Mouse (Mus musculus) stomach, postnatal 0 days (tissue): ENCODE results near the gene Xxylt1. TPM values are rescaled to one million over a fixed set of nuclear protein-coding genes. Genes with fewer than 3 reads are reported as not detected.

Experiments
- ATAC-seq: fragments of 200-750 bp; cut with Nextera tagmentation; 2 replicates; pipeline ENCODE4 v1.8.0; 2017; ENCODE audit not compliant: low FRiP score, low TSS enrichment
- DNase-seq: peaks from one replicate; pipeline ENCODE4 v3.0.0-alpha.2; 2016; ENCODE audit warnings: low spot score
- H3K27ac ChIP-seq: fragments of 300-500 bp; sonication (generic); replicated peaks from 2 replicates; pipeline ENCODE4 v1.5.1; 2014; ENCODE audit warnings: mild to moderate bottlenecking, control low read depth
- H3K27me3 ChIP-seq: fragments of 300-500 bp; sonication (generic); 2 replicates; pipeline ENCODE4 v1.6.1; 2014; ENCODE audit warnings: low read length; ENCODE audit not compliant: control insufficient read depth, insufficient read depth
- H3K36me3 ChIP-seq: fragments of 300-500 bp; sonication (generic); 2 replicates; pipeline ENCODE4 v1.6.1; 2014; ENCODE audit warnings: low read length, mixed read lengths; ENCODE audit not compliant: control insufficient read depth, insufficient read depth
- H3K4me1 ChIP-seq: fragments of 300-500 bp; sonication (generic); replicated peaks from 2 replicates; pipeline ENCODE4 v1.6.1; 2014; ENCODE audit warnings: antibody characterized with exemption; ENCODE audit not compliant: control insufficient read depth, insufficient read depth
- H3K4me2 ChIP-seq: fragments of 300-500 bp; sonication (generic); replicated peaks from 2 replicates; pipeline ENCODE4 v1.6.1; 2014; ENCODE audit warnings: low read depth, mild to moderate bottlenecking, control low read depth, moderate library complexity
- H3K4me3 ChIP-seq: fragments of 300-500 bp; sonication (generic); 2 replicates; pipeline ENCODE4 v1.5.1; 2014; ENCODE audit warnings: low read depth, low read length, control low read depth
- H3K9ac ChIP-seq: fragments of 300-500 bp; sonication (generic); 2 replicates; pipeline ENCODE4 v1.6.1; 2014; ENCODE audit warnings: mild to moderate bottlenecking, low read length, control low read depth, mixed read lengths
- H3K9me3 ChIP-seq: fragments of 300-500 bp; sonication (generic); 2 replicates; pipeline ENCODE4 v1.6.1; 2016; ENCODE audit warnings: low read length; ENCODE audit not compliant: control insufficient read depth
- CTCF ChIP-seq: IDR thresholded peaks from 2 replicates; pipeline ENCODE4 v1.5.1; 2016; ENCODE audit warnings: antibody characterized with exemption, low read depth, mild to moderate bottlenecking, moderate library complexity
- EP300 ChIP-seq: optimal IDR thresholded peaks from 2 replicates; pipeline ENCODE3; 2016; ENCODE audit warnings: antibody characterized with exemption
- WGBS: fragments of 180-500 bp; shearing (Covaris S2); extraction: QIAGEN DNeasy Blood & Tissue Kit; methylation state at CpG from one replicate; pipeline ENCODE4 v1.1.7; 2014; 5-methylcytosine and 5-hydroxymethylcytosine counted together
- polyA plus RNA-seq: library from polyadenylated mRNA; unstranded; fragments of >200 nt; fragmentation: Nextera tagmentation; extraction: Ambion mirVana; gene quantifications from 2 replicates; pipeline ENCODE4 v1.2.1, GENCODE M21; 2015

Xxylt1 gene
- polyA plus RNA-seq, 1 experiment from 2014 or later = 7.2 TPM

- Histone ChIP-seq H3K9me3 (no peaks in the 10 kb centered on the region), H3K4me2 (no peak overlapping the region), H3K9ac (no peak overlapping the region), H3K27ac (no peak overlapping the region), H3K27me3 (no peaks in the 10 kb centered on the region), H3K36me3 (no peaks in the 10 kb centered on the region), H3K4me3 (no peak overlapping the region), H3K4me1 (no peaks in the 10 kb centered on the region)
- TF ChIP-seq CTCF (no peak), EP300 (no peak)
- WGBS = 83% methylated on average over 8 of the region's 8 CpGs
- ATAC-seq (no peak), DNase-seq (no peak)
Measured at GRCm38 (mm10) chr16:31076436-31076835, 4.8 kb downstream of the Xxylt1 start.

- no peak for ATAC-seq
- Histone ChIP-seq H3K4me3 (no peak overlapping the region), H3K4me1 (no peaks in the 10 kb centered on the region; the same call in 1 of the 2 replicates), H3K36me3 (no peaks in the 10 kb centered on the region), H3K9me3 (no peaks in the 10 kb centered on the region), H3K27me3 (no peaks in the 10 kb centered on the region), H3K27ac (no peak overlapping the region), H3K4me2 (no peak overlapping the region), H3K9ac (no peak overlapping the region)
- WGBS = 77% methylated on average over 3 of the region's 3 CpGs
- no peak for DNase-seq
- TF ChIP-seq CTCF = no peak
- no peak for TF ChIP-seq EP300
Measured at GRCm38 (mm10) chr16:31074324-31074908, 6.8 kb downstream of the Xxylt1 start.

- WGBS = 88% methylated on average over 6 of the region's 6 CpGs
- Histone ChIP-seq H3K27me3 (no peaks in the 10 kb centered on the region), H3K4me1 (no peaks in the 10 kb centered on the region; the same call in 1 of the 2 replicates), H3K9me3 (no peaks in the 10 kb centered on the region), H3K27ac (no peak overlapping the region), H3K4me2 (no peak overlapping the region), H3K4me3 (no peak overlapping the region), H3K9ac (no peak overlapping the region), H3K36me3 (no peaks in the 10 kb centered on the region)
- DNase-seq (no peak), ATAC-seq (no peak)
- TF ChIP-seq CTCF = no peak
- no peak for TF ChIP-seq EP300
Measured at GRCm38 (mm10) chr16:31071731-31072130, 9.5 kb downstream of the Xxylt1 start.

GRCm38 (mm10) chr16:31070358-31071133, 10.7 kb downstream of the Xxylt1 start:
- 16% methylated on average over 21 of the region's 21 CpGs for WGBS
- TF ChIP-seq CTCF = peak; percentile 98
- no peak for TF ChIP-seq EP300
- DNase-seq (peak; percentile 89), ATAC-seq (peak; percentile 65)
- H3K27ac ChIP-seq = no peak overlapping the region
- H3K36me3 ChIP-seq = no peaks in the 10 kb centered on the region
- H3K4me1 ChIP-seq = no peaks in the 10 kb centered on the region; the same call in 1 of the 2 replicates
- no peak overlapping the region for H3K4me3 ChIP-seq
- no peaks in the 10 kb centered on the region for H3K27me3 ChIP-seq
- no peaks in the 10 kb centered on the region for H3K9me3 ChIP-seq
- H3K9ac ChIP-seq = no peak overlapping the region
- peak overlapping the region; percentile 38; the same call in 1 of the 2 replicates for H3K4me2 ChIP-seq

- no peaks in the 10 kb centered on the region; the same call in 1 of the 2 replicates for H3K4me1 ChIP-seq
- WGBS = 82% methylated on average over 14 of the region's 14 CpGs
- no peak overlapping the region for H3K4me2 ChIP-seq
- H3K27me3 ChIP-seq = no peaks in the 10 kb centered on the region
- H3K27ac ChIP-seq = no peak overlapping the region
- H3K4me3 ChIP-seq = no peak overlapping the region
- H3K36me3 ChIP-seq = no peaks in the 10 kb centered on the region
- H3K9ac ChIP-seq = no peak overlapping the region
- no peaks in the 10 kb centered on the region for H3K9me3 ChIP-seq
- DNase-seq (no peak), ATAC-seq (no peak)
- TF ChIP-seq EP300 (no peak), CTCF (no peak)
Measured at GRCm38 (mm10) chr16:31069211-31070166, 11.7 kb downstream of the Xxylt1 start.
